Mouse (Mus musculus) testis, adult 2 months (tissue): ENCODE results near the gene Ndufs5. TPM values are rescaled to one million over a fixed set of nuclear protein-coding genes. Genes with fewer than 3 reads are reported as not detected.
A peak's percentile ranks its signal among the peaks of the same experiment; 100 is the strongest.

ENCODE experiments used
- H3K27ac ChIP-seq: fragments of 200-500 bp; 2 replicates; pipeline ENCODE4 v1.5.1; 2012; ENCODE audit warnings: low read depth, low read length; ENCODE audit not compliant: control insufficient read depth, insufficient read depth
- H3K27me3 ChIP-seq: fragments of 200-500 bp; 2 replicates; pipeline ENCODE4 v1.6.1; 2012; ENCODE audit warnings: mild to moderate bottlenecking, low read length, moderate library complexity; ENCODE audit not compliant: control insufficient read depth, insufficient read depth
- H3K36me3 ChIP-seq: fragments of 200-500 bp; 2 replicates; pipeline ENCODE4 v1.6.1; 2012; ENCODE audit warnings: mild to moderate bottlenecking, low read length; ENCODE audit not compliant: control insufficient read depth, insufficient read depth
- H3K4me1 ChIP-seq: fragments of 200-500 bp; 2 replicates; pipeline ENCODE4 v1.6.1; 2012; ENCODE audit warnings: low read length; ENCODE audit not compliant: control insufficient read depth, insufficient read depth
- H3K4me3 ChIP-seq: fragments of 200-500 bp; 2 replicates; pipeline ENCODE4 v1.5.1; 2012; ENCODE audit warnings: low read depth, mild to moderate bottlenecking, low read length, moderate library complexity, mixed read lengths; ENCODE audit not compliant: control insufficient read depth
- CTCF ChIP-seq: fragments of 200-500 bp; IDR thresholded peaks from 2 replicates; pipeline ENCODE4 v1.5.1; 2012; ENCODE audit warnings: low read depth, mild to moderate bottlenecking, inconsistent platforms, low read length, moderate library complexity; ENCODE audit not compliant: control insufficient read depth, insufficient read depth, insufficient replicate concordance
- POLR2A ChIP-seq: fragments of 200-500 bp; IDR thresholded peaks from 2 replicates; pipeline ENCODE4 v1.6.1; 2012; ENCODE audit warnings: low read depth, mild to moderate bottlenecking, inconsistent platforms, low read length, moderate library complexity; ENCODE audit not compliant: control insufficient read depth
- polyA plus RNA-seq: library from polyadenylated mRNA; depleted of rRNA; stranded (reverse); fragments of >200 nt; gene quantifications from 2 replicates; pipeline ENCODE4 v1.2.3, GENCODE M21; 2012; rRNA removed

Ndufs5 gene
- 84.6 and 117 TPM in 2 replicates for polyA plus RNA-seq

DNA sequence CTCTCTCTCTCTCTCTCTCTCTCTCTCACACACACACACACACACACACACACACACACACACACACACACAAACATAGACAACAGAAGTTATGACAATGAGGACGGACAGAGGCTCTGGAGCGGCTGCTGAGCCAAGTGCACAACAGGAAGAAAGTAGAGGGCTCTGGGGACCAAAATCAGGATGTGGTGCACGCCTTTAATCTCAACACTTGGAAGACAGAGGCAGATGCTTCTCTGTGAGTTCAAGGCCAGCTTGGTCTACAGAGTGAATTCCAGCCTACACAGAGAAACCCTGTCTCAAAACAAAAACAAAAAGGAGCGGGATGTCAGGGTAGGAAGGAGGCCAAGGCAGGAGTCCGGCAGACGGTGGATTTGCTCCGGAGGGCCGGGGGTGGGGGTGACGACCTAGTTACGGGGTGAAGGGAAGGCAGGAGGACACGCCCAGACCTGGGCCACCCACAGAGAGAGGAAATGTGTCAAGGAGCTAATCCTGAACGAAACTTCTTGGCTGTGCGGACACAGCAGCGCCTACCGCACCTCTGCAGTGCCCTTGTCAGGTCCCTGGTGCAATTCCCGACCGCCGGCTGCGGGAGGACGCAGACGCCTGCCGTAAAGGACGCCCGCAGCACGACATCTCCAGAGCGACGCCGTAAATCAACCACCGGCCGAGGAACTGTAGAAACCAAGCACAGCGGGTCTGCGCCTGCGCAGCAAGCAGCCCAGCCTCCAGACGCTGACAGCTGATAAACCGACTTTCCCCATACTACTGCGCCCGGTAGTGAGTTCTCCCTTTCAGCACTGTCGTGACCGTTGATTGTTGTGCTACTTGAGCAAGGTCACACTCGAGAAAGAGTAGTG, at the start of gene Ndufs5:
Ndufs5 (minus strand) TSS at position 629 of the 860 bp plus-strand sequence.
- Histone ChIP-seq H3K4me3 (peak within 1 kb of the TSS; percentile 96), H3K27ac (peak within 1 kb of the TSS; percentile 97), H3K4me1 (no peaks in the 10 kb centered on the region), H3K27me3 (no peaks in the 10 kb centered on the region), H3K36me3 (no peaks in the 10 kb centered on the region)
- TF ChIP-seq POLR2A: peak; percentile 98
- no peak for TF ChIP-seq CTCF

DNA sequence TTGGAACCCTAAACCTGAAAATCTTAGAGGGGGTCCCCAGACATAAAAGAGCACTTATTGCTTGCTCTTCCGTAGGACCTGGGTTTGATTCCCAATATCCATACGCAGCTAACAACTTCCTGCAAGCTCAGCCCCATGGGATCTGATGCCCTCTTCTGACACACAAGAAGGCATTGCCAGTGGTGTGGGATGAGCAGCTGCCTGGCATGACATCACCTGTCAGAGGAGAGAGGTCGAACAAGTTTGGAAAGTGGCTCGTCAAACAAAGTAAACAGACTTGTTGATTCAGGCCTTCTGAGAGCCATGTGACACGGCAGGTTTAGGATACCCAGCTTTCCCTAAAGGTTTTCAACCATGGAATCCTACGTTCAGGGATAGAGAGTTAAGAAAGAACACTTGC, 47.1 kb upstream of the Ndufs5 start:
- H3K4me1 ChIP-seq: no peaks in the 10 kb centered on the region
- H3K36me3 ChIP-seq: no peaks in the 10 kb centered on the region
- no peak overlapping the region for H3K27ac ChIP-seq
- TF ChIP-seq POLR2A: no peak
- no peak for TF ChIP-seq CTCF
- H3K4me3 ChIP-seq: no peak overlapping the region
- H3K27me3 ChIP-seq: no peaks in the 10 kb centered on the region

DNA sequence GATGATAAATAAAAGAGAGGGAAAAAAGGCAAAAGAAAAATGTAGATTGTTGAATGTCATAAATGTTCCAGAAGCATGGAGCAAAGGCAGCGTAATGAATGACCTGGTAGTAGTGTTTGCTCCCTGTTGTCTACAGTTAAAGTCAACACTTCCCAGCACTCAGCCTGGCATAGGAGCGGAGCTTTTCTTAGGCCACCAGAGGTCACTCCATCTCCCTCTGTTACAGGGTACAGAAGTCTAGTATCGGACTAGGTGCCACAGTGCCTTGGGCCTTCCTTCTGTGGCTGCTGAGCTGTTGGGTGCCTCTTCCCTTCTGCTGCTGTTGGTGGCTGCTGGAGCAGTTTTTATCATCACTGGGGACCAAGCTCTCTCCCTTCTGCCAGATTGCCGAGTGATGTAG, 40.3 kb upstream of the Ndufs5 start:
- Histone ChIP-seq H3K4me1 (no peaks in the 10 kb centered on the region), H3K27ac (no peak overlapping the region), H3K36me3 (no peaks in the 10 kb centered on the region), H3K4me3 (no peak overlapping the region), H3K27me3 (no peaks in the 10 kb centered on the region)
- TF ChIP-seq CTCF (no peak), POLR2A (no peak)

DNA sequence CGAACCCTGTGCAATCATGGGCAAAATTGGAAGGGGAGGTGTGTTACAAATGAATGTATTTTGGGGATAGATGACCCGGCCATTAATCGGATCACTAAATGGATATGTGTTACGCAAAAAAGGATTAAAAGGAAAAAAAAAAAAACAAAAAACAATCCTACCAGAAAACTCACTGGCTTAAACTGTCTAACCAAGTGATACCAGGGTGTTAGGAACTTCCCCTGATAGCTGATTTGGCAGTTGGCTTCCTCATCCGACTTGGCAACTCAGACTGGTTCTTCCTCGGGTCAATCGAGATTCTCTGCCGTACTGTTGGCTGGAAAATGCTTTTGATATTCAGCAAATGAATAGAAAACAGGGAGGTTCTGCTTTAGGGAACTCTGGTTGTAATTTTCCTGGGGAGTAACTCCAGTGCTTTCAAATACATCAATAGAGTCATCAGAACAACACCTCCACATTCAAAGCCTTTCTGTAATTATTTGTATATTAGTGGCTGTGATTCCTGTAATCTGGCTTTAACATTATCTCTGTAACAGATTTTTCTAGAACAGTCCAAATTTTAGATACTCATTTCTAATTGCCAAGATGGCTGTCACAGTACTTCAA, 32.8 kb upstream of the Ndufs5 start:
- H3K36me3 ChIP-seq: no peaks in the 10 kb centered on the region
- H3K4me3 ChIP-seq: peak overlapping the region; percentile 97
- peaks cover 2% of the 10 kb centered on the region; the same call in 1 of the 2 replicates for H3K4me1 ChIP-seq
- peak overlapping the region; percentile 68 for H3K27ac ChIP-seq
- H3K27me3 ChIP-seq: no peaks in the 10 kb centered on the region
- TF ChIP-seq CTCF (no peak), POLR2A (no peak)

GRCm38 (mm10) chr4:123750152-123750651, 32.2 kb upstream of the Ndufs5 start, which contains the start of gene Akirin1:
Akirin1 (minus strand) TSS chr4:123750345.
- TF ChIP-seq CTCF (0 out of 2 replicates have a peak, but pooled peaks have one; percentile 14), POLR2A (peak; percentile 92)
- no peaks in the 10 kb centered on the region for H3K36me3 ChIP-seq
- peaks cover 2% of the 10 kb centered on the region; the same call in 1 of the 2 replicates for H3K4me1 ChIP-seq
- no peaks in the 10 kb centered on the region for H3K27me3 ChIP-seq
- H3K27ac ChIP-seq: peak within 1 kb of the TSS; percentile 85
- peak within 1 kb of the TSS; percentile 97 for H3K4me3 ChIP-seq

- peak overlapping the region; percentile 85 for H3K27ac ChIP-seq
- peak overlapping the region; percentile 97 for H3K4me3 ChIP-seq
- peaks cover 4% of the 10 kb centered on the region for H3K4me1 ChIP-seq
- TF ChIP-seq CTCF: no peak
- no peak for TF ChIP-seq POLR2A
- no peaks in the 10 kb centered on the region for H3K27me3 ChIP-seq
- H3K36me3 ChIP-seq: no peaks in the 10 kb centered on the region
Observed at GRCm38 (mm10) chr4:123749484-123750130, 31.6 kb upstream of the Ndufs5 start.
